Mouse (Mus musculus): ENCODE data around the gene Prr11. TPM values are rescaled to one million over a fixed set of nuclear protein-coding genes. Genes with fewer than 3 reads are reported as not detected.

The Prr11 gene
- under 1 TPM; 0.10 to 0.22 TPM for total RNA-seq (2021)
- long read RNA-seq, experiment 1, partial matches to known transcripts, result 0 of 6 reads
- long read RNA-seq, experiment 1, other reads (novel, unspliced or antisense), result 6 of 6 reads
- long read RNA-seq, experiment 2, partial matches to known transcripts, result 0 of 6 reads
- long read RNA-seq, experiment 2, other reads (novel, unspliced or antisense), result 6 of 6 reads

DNA sequence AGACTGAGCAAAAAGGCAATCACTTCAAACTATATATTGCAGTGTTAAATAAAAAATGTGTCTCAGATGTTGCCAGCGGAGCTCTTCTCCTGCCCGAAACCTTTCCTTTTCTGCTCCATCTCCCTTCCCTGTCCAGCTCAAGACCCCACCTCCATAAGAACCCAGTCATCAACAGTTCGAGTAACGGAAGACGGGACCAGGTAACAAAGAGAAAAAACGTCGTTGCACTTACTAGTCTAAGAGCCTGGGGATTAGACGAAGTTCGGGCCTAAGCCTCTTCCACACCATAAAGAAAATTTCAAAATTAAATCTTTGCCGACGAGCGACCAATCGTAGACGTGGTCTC, at the start of gene Prr11:
Gene Prr11, minus strand, starts transcription at position 300 of the 346 bp plus-strand sequence.
- intact Hi-C loops (cut with DNase I), result no loop called here
- TF ChIP-seq CTCF (IDR thresholded peaks at IDR 0.05), result no peak
- peak within 1 kb of the TSS; percentile 87 for H3K27ac ChIP-seq
- DNase-seq, result no peak
- H3K4me3 ChIP-seq, result peak within 1 kb of the TSS; percentile 78

DNA sequence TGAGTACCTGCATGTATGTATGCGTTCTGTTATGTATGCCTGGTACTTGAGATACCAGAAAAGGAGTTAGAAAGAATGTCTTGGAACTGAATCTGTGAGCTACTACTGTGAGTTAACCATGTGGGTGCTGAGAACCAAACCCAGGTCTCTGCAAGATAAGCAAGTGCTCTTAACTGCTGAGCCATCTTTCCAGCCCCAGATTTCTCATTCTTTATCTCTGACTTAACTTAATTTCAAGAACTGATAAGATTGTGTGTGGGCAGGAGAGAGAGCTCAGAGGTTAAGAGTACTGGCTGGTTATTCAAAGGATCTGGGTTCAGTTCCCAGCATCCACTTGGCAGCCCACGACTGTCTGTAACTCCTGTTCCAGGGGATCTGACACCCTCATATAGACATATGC, 49.5 kb upstream of the Prr11 start:
- no peak for DNase-seq
- intact Hi-C loops (cut with DNase I), result no loop called here
- TF ChIP-seq CTCF (IDR thresholded peaks at IDR 0.05), result no peak
- no peak overlapping the region for H3K4me3 ChIP-seq
- no peak overlapping the region for H3K27ac ChIP-seq

DNA sequence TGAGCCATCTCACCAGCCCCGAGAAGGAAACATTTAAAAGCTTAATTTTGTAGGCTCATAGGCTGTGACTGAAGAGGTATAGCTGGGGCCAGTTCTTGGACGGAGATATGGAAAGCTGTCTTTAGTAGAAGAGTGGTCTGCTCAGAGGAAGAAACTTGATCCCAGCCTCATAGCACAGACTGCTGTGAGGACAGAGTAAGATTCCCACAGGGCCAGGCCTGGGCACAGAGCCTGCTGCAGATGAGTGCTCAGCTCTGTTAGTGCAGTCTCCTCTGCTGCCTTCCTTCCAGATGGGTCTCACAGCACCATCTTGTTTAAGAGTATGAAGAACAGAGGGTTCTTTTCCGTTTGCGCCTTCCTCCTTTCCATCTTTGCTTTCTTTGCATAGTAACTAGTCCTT, 27.7 kb upstream of the Prr11 start:
- TF ChIP-seq CTCF (IDR thresholded peaks at IDR 0.05), result no peak
- Histone ChIP-seq H3K4me3 (no peak overlapping the region), H3K27ac (no peak overlapping the region)
- intact Hi-C loops (cut with DNase I), result no loop called here
- DNase-seq, result peak; percentile 32

DNA sequence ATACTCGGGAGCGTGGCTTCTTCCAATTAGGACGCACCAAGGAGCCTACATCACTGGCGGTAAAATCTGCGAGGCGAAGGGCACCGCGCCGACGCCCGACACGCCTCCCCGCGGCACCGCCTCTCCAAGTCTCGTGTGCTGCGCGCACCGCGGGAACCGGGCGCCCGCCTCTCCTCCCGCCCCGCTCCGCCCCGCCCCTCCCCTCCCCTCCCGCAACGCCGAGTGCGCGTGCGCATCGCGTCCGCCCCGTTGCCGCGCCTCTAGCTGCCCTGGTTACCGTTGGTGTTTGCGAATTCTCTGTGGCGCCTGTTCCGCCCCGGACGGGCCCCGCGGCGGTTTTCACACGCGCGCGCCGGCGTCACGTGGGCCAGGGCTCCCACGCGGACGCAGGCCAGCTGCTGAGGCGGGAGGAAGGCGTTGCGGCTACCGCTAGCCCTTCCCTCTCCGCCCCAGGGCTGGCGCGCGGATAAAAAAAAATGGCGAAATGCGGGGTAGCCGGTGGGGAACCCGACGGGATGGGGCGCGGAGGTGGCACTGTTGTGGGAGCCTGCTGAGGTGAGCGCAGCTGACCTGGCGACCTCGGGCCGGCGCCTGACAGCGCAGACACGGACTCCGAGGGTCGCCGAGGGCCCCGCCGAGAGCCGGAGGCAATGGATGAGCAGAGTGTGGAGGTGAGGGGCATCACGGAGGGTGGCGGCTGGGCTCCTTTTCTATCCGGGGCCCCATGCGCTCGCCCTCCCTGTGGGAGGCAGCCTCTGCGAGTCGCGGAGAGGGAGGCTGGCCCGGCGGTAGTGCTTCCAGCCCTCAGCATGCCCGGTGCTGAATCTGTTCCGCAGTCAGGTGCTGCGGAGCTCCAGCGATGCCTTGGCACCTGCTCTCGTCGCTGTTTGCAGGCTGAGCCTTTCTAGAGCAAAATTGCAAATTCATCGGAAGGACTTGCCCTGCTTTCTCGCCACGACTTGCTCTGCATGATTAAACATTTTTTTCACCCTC, 18.6 kb upstream of the Prr11 start, which contains the start of gene Trim37:
Gene Trim37, plus strand, starts transcription at position 254 of the 993 bp plus-strand sequence.
- DNase-seq, result peak; percentile 92
- TF ChIP-seq CTCF (IDR thresholded peaks at IDR 0.05), result no peak; the same call in 1 of the 2 replicates
- intact Hi-C loops (cut with DNase I), result loop anchor here (10.0 kb wide), 1 partner anchor 288 kb away; no protein-coding TSS in a partner anchor
- peak within 1 kb of the TSS; percentile 89 for H3K27ac ChIP-seq
- H3K4me3 ChIP-seq, result peak within 1 kb of the TSS; percentile 100

DNA sequence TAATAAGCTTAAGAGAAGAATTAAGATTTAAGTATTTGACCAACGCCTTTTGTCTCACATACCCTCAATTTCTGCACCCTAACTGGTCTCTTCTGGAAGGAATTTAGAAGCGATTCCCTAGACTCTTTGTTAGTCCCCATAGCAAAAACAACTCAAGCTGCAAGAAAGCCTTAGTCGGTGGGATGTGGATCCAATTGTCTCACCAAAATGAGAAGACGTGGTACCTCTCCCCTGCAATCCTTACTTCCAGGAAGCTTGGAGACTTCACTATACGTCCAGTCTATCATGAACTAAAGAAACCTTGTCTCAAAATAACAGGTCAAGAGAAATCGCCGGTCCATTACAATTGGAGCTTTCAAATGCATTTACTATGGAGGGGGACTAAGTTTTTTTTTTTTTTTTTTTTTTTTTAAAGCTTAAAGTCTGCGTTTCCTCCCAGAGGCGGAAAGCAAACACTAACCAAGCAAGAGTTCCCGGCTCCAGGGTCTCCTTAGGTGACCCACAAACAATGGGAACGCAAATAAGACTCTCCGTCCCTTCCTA, 17.8 kb upstream of the Prr11 start:
- intact Hi-C loops (cut with DNase I), result loop anchor here (10.0 kb wide), 1 partner anchor 288 kb away; no protein-coding TSS in a partner anchor
- TF ChIP-seq CTCF (IDR thresholded peaks at IDR 0.05), result no peak
- Histone ChIP-seq H3K4me3 (peak overlapping the region; percentile 100), H3K27ac (peak overlapping the region; percentile 89)
- no peak for DNase-seq

DNA sequence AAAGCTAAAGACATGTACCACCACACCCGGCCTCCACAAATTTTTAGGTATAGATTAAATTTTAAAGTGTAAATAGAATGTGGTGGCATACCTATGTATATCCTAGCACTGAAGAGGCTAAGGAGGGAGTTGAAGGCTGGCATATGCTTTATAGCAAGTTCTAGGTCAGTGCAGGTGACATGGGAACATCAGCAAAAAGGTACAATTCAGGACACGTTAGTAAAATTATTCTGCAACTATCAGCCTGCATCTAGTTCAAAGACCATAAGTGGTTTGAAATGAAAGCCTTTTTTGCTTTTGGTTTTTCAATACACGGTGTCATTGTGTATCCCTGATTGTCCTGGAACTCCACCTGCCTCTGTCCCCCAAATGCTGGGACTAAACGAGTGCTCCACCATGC, 17.1 kb upstream of the Prr11 start:
- H3K27ac ChIP-seq, result no peak overlapping the region
- H3K4me3 ChIP-seq, result no peak overlapping the region
- no peak for TF ChIP-seq CTCF (IDR thresholded peaks at IDR 0.05)
- intact Hi-C loops (cut with DNase I), result loop anchor here (10.0 kb wide), 1 partner anchor 289 kb away; no protein-coding TSS in a partner anchor
- no peak for DNase-seq

DNA sequence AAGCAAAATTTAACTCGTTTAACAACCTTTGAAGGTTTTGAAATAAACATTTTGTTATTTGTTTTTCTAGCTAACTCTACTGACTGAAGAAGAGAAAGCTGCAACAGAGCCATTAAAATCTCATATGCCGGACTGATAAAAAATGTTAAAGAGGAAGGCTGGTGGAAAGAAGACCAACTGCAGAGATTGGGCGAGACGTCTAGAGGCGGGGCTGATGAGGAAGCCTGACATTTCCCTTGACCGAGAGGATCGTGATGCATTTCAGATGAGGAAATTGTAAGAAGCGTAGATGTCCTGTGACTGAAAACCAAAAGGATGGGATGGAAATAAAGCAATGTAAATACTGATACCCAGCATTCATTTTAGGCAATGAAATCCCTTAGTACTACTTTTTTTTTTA, 13.4 kb upstream of the Prr11 start:
- intact Hi-C loops (cut with DNase I), result loop anchor here (10.0 kb wide), 1 partner anchor 293 kb away; no protein-coding TSS in a partner anchor
- H3K4me3 ChIP-seq, result no peak overlapping the region
- H3K27ac ChIP-seq, result no peak overlapping the region
- TF ChIP-seq CTCF (IDR thresholded peaks at IDR 0.05), result no peak
- no peak for DNase-seq

DNA sequence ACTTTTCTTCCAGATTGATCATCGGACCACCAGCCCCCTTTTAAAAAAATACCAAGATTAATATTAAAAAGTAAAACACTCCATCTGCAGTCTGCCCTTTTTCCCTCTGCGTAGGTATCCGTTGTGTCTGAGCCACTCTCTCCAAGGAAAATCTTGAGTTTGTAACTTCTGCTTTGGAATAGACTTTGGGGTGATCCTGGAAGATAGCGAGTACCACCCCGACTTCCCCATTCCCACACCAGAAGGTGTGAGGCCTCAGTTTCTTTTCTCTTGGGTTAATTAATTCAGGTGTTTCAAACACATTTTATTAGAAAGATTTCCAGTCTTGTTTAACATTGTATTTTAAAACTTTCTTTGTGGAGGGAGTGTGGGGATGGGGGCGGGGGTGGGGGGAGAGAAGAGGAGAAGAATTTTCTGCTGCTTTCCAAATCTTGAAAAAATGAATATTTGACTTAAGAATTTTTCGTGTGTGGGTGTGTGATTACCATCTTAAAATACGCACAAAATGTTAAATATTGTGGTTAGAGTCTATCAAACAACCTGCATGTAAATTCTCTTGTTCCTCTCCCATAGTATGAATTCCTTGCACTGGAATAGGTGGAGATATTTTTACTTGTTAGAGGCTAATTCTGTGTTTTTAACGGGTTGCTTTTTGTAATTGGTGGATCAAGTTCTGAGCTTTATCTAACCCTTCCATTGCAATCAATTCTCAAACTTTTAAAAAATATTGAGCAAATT, 1.8 kb upstream of the Prr11 start:
- Histone ChIP-seq H3K27ac (peak overlapping the region; percentile 87; the same call in 1 of the 2 replicates), H3K4me3 (peak overlapping the region; percentile 78)
- TF ChIP-seq CTCF (IDR thresholded peaks at IDR 0.05), result no peak
- DNase-seq, result no peak
- intact Hi-C loops (cut with DNase I), result no loop called here

DNA sequence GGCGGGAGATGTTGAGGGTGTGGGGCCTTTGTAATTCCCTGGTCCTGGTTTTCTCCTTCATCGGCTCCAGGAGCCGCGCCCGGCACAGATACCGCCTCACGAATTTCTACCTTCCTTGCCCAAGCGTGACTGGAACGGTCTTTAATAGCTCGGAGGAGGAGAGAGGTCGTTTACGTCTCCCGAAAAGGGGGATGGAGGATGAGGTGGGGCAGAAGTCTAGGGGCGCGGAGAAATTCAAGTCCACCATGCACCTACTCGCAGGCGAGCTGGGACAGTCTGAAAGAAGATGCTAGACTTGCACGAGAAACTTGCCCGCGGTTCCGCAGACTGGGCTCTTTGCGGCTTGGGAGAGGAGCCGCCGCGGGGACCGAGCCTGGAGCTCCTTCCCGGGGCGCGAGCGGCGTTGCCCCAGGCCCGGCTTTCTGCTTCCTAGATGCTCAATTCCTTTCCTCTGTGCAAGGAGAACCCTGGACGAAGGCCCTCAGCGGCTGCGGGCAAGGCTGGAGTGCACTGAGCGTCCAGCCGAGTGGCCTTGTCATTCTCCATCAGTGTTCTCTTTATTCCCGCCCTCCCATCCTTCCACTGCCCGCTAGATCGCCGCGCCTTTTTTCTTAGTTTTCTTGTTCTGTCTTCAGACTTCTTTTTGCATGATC, 1.1 kb upstream of the Prr11 start:
- intact Hi-C loops (cut with DNase I), result no loop called here
- peak; percentile 37 for DNase-seq
- Histone ChIP-seq H3K27ac (peak overlapping the region; percentile 87), H3K4me3 (peak overlapping the region; percentile 78)
- no peak for TF ChIP-seq CTCF (IDR thresholded peaks at IDR 0.05)

DNA sequence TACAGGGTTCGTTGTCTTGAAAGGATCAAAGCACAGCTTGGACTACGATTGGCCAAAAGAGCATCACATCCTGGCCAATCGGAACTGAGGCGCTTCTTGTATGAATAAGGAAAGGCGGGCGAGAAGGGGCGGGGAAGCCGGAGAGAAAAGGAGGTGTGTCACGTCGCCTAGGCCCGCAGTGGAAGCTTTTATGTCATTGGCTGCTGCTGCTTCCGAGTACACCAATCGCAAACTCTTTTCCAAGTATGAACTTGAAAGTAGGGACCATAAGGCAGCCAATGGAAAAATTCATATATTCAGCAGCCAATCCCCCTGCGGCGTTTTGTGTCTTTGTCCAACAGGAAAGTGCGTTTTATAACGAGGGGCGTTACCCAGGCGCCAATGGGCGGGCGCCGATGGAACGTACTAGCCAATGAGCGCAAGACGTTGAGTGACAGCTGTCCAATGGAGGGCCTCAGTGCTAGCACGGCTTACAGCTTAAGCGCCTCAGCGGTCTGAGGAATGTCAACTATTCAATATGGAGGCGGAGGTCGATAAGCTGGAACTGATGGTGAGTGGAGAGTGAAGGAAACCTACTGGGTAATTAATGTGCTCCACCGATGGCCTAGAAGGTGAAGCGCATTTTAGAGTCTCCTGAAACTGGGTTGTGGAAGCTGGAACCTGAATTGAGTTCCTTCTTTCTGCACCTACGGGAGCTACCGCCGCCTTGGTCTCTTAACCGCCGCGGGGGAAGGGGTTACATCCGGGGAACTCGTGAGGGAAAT, 429 bp upstream of the Prr11 start, which contains the start of gene Ska2:
Gene Ska2, plus strand, starts transcription at position 480 of the 764 bp plus-strand sequence.
- peak; percentile 97 for DNase-seq
- intact Hi-C loops (cut with DNase I), result no loop called here
- TF ChIP-seq CTCF (IDR thresholded peaks at IDR 0.05), result no peak
- Histone ChIP-seq H3K27ac (peak within 1 kb of the TSS; percentile 87), H3K4me3 (peak within 1 kb of the TSS; percentile 78)

DNA sequence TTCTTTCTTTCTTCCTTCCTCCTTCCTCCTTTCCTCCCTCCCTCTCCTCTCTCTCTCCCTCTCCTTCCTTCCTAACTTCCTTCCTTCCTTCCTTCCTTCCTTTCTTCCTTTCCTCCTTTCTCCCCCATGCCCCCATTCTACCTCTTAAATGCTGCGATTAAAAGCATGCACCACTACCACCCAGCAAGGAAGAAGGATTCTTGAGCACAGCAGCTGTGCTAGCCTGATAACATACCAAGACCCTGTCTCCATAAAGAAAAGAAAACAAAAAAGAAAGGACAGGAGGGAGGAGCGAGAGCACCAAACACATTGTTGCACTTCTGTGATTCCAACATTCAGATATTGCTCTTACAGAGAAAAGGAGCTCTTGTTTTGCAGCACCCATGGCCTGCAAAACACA, 21.4 kb downstream of the Prr11 start:
- no peak for TF ChIP-seq CTCF (IDR thresholded peaks at IDR 0.05)
- H3K27ac ChIP-seq, result peak overlapping the region; percentile 90
- DNase-seq, result no peak
- intact Hi-C loops (cut with DNase I), result no loop called here
- peak overlapping the region; percentile 87 for H3K4me3 ChIP-seq
